Mouse (Mus musculus) small intestine, adult 2 months (tissue): Measurements from ENCODE around the gene Anapc15.

ENCODE experiments used
- CTCF ChIP-seq: fragments of 200-500 bp; IDR thresholded peaks from 2 replicates; pipeline ENCODE4 v1.5.1; 2012; ENCODE audit warnings: low read depth, mild to moderate bottlenecking, control low read depth, inconsistent platforms, low read length, moderate library complexity, mixed read lengths; ENCODE audit not compliant: insufficient replicate concordance, insufficient read length; ENCODE audit errors: extremely low read depth
- POLR2A ChIP-seq: fragments of 200-500 bp; IDR thresholded peaks from 2 replicates; pipeline ENCODE4 v1.6.1; 2012; ENCODE audit warnings: low read depth, mild to moderate bottlenecking, control low read depth, inconsistent platforms, low read length, moderate library complexity

DNA sequence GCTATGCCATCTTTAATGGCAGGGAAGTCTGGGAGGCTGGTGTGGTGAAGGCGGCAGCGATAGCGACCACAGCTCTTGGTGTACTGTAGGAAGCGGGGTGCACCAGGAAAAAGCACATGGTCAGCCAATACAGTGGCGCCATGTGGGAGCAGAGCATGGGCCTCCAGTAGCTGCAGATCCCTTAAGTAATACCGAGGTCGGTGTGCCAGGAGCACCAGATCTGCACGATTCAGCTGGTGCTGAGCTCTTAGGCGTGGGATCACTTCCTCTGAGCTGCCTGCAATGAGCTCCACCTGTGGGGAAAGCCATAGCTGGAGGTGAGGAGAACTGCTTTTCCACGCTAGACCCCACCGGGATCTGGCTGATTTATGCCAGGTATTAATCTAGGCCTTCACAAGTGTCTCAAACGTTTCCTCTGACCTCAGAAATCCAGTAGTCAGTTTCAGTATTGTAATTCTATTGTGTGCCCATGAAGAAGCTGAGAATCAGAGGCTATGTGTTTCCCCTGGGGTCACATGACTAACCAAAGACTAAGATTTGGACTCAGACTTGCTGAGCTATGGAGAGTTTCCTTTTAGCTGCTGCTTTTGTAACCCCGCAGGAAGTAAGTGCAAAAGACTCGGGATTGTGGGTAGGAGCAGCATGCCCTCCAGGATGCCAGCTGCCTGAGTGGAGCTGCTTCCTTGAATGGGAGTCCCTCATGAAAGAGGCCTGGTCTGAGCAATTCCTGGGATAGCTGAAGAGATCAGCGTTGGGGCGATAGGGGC, 37.0 kb downstream of the Anapc15 start:
- TF ChIP-seq POLR2A (no peak), CTCF (no peak)
